Mouse (Mus musculus) megakaryocyte, embryonic 14.5 days (primary cell): ENCODE measurements at regions not wholly inside any gene's neighbourhood (a gene's known extent, or its start where the extent isn't known, plus 50 kb on each side); places are given as distances from the start of the nearest gene placed in this dataset.

Source experiments
- FLI1 ChIP-seq: IDR thresholded peaks from 2 replicates; pipeline ENCODE4 v1.6.1; 2012; ENCODE audit warnings: low read length, inconsistent platforms, mixed read lengths
- GATA1 ChIP-seq: IDR thresholded peaks from 3 replicates; pipeline ENCODE4 v1.6.1; 2012; ENCODE audit warnings: mixed read lengths, low read length, inconsistent platforms, borderline replicate concordance

DNA sequence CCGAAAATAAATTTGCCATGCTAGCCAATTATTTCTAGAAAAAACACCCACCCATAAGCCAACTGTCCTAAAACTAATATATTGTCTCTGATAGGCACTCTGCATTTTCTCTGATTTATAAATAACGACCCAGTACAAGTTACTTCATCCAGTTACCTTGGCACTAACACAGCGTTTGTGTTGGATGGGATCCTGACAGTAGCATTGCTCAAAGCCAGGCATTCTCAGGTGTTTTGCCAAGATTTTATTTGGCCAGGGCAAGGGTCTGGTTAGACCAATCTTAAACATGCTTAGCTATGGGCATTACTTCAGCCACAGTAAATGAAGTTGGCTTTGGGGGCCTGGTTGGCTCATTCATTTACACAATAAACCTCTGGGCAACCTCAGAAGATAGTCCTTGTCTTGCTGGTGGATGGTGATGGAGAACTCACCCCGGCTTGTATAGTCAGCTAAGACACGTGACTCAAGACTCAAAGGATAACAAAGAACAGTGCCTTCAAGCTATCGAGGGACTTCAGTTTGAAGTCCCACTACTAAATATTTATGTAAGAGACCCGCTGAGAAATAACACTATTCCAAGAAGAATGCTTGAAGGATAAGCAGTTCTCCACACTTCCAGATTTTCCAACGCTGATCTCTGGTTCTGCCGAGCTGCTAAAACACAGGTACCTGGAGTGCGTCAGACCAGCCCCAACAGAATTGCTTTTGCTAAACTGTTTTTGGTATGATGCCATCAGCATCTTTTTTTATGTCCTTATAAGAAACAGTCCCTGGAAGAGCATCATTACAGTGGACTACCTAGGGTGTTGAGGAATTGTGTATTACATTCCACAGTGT lies 125.0 kb upstream of the Pkdcc start:
- no peak for TF ChIP-seq GATA1
- no peak for TF ChIP-seq FLI1
